Mouse (Mus musculus) adrenal gland, postnatal 14 days (tissue): Measurements from ENCODE around the gene Smyd3. TPM values are rescaled to one million over a fixed set of nuclear protein-coding genes. Genes with fewer than 3 reads are reported as not detected.

ENCODE experiments used
- DNase-seq: peaks from one replicate; pipeline ENCODE4 v3.0.0; 2021; ENCODE audit warnings: mixed read lengths
- long read RNA-seq, 2 experiments: library from polyadenylated mRNA; stranded (forward); transcript quantifications; one replicate each; pipeline ENCODE4 v2.0.0; 2021
- total RNA-seq: library from RNA; stranded (reverse); gene quantifications from 2 replicates; pipeline ENCODE4 v1.2.3, GENCODE M21; 2021

The Smyd3 gene
- total RNA-seq, result 6.5 and 7.3 TPM in 2 replicates
- long read RNA-seq, experiment 1, partial matches to known transcripts, result 0 of 4 reads
- long read RNA-seq, experiment 1, other reads (novel, unspliced or antisense), result 2 of 4 reads
- long read RNA-seq, experiment 2, result 0 reads

DNA sequence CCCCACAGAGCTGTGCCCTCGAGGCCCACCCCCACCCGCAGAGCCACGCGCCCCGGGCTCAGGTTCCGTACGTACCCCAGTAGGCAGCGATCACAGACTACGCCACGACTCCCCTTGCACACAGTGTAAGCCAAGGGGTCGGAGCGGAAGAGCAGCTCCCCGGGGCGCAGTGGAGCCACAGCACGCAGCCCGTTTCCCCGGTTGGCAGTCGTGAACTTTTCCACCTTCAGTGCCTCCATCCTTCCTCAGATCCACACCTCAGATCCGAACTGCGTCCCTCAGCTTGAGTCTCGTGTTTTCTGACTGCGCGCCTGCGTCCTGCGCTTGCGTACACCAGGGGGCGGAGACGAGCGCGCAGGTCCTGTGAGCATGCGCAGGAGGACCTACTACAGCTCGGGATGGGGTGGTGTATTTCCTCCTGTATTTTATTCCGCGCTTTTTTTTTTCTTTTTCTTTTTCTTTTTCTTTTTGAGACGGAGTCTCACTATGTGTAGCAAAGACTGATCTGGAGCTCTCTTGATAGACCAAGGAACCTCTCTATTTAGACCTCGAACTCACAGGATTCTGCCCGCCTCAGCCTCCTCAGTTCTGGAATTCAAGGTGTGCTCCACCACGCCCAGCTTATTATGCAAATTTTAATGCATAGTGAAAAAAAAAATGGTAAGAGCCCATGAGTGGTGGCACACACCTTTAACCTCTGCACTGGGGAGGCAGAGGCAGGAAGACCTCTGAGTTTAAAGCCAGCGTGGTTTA, at the start of gene Smyd3:
Gene Smyd3 (minus strand): TSS at position 329 of the 753 bp plus-strand sequence.
- DNase-seq, result peak; percentile 91

GRCm38 (mm10) chr1:179567558-179567957, 49.7 kb upstream of the Smyd3 start:
- no peak for DNase-seq

DNA sequence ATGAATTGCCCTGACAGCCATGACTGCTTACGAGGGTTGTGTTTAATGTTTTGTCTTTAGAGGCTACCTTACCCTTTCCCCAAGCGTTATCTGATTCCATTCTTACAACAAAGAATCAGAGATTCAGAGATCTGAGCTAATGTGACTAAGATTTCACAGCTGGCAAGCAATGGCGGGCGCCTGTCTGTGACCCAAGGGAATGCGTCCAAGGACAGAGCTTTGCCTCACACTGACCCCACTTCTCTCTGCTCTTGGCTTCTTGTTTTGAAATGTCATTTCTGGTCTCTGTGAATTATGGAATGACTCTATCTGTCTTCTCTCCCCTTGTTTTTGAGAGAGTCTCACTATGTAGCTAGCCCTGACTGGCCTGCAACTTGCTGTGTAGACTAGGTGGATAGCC, 46.1 kb upstream of the Smyd3 start:
- peak; percentile 82 for DNase-seq

- DNase-seq, result no peak
These were observed 45.4 kb upstream of the Smyd3 start for GRCm38 (mm10) chr1:179563211-179563610.

DNA sequence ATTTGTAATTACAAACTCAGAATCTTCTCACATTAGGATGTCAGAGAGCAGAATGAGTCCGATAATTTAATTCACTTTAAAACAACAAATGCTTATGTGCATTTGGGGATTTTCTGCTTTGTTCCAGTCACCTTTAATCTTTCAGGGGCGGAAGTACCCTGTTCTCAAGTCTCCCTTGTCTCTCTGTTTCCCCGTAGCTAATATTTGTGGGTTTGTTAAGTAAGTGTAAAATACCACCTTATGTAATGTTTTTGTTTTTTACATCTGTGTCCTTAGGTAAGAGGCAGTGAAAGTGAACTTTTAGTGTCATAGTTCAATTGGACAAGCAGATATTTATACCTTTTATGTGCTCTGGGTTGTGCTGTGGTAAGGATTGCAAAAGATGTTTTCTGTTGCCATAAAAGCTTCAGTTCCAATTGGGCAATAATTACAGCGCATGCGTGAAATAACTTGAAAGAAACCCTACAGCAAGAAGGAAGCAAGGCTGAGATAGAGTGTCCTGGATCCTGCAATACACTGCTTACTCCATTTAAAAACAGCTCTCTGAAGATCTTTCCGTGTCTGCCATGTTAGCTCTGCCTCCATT, 43.1 kb upstream of the Smyd3 start:
- no peak for DNase-seq

DNA sequence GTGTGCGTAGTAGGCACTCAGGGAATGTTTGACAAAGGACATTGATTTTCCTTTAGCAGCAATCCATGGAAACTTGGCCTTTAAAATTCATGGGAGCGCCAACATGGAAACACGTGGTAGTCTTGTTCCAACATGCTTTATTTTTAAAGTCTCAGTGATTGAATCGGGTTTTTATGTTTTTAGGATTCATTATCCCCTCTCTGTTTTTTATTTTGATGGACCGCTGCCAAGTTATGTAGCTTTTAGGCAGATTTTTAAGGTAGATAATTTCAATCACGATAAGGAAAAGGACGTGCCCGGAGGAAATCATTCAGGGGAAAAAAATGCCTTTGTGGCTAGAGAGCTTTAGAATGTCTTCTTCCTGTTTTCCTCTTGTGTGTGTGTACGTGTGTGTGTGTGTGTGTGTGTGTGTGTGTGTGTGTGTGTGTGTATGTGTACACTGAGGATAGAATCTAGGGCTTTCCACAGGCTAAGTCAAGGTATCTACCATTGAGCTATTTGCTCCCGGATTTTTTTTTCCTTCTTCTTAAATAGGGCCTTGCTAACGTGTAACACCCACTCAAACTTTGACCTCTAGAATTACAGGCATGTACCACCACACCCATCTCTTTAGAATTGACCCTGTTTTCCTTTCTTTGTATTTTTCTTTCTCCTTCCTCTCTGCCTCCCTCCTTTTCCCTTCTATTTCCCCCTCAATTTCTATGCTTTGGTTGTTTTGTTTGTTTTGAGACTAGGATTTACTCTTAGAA, 41.8 kb upstream of the Smyd3 start:
- no peak for DNase-seq

DNA sequence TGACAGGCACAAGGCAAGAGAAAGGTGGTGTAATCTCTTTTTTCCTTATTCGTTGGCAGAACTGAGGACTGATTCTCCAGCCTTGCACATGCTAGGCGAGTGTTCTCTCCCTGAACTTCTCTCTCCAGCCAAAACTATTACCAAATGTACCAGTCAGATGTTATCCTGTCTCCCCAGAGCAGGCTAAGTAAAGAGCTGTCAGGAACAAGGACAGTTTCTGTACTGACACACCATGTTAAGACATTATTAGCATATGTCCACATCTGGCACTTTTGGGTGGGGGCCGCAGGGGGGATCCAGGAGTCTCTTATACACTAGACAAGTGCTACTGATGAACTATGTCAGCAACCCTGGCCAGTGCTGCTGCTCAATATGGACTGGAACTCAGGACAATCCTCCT, 39.1 kb upstream of the Smyd3 start:
- DNase-seq, result no peak

DNA sequence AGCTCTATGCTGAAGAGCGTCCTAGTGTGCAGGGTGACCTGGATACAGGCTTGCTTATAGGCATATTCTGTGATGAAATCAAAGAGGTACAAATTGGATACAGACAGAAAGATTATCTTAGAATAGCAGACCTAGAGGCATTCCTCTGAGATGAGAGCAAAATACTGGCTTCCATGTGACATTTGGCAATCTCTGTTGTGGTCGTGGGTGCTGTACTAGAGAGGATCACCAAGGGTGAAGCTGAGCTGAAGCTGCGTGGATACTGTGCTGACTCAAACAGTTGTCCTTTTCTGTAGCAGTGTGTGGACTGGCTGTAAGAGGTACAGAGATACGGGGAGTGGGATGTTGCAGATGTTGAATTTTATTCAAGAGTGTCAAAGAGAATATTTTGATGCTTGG, 36.1 kb upstream of the Smyd3 start:
- no peak for DNase-seq

DNA sequence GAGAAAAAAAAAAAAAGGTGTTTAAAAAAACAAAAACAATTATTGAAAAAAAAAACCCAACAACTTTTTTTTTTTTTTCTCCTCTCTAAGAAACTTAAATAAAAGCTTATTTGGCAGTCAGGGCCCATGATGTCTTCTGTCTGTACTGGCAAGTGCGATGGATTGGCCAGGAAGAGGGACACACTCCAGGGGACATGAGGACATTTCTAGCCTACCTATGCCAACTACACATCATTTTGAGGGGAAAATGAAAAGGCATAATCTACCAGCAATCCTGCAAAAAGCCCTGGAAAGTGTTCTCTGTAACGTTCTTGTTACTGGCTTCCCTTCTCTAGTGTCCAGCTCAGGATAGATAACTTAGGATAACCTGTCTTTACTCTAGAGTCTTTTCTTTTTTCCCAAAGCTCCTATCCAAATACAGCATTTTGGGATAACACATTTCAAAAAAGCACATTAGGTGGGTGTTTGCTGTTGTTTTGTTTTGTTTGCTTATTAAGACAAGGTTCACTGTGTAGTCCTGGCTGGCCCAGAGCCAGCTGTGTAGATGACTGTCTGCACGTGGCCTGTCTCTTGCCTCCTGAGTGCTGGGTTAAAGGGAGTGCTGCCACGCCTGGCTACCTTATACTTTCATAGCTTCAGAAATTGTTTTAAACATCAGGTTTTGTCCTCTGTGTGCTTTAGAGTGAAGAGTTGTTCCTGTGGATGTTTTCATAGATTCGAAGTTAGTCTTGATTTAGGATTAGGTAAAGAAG, 35.5 kb upstream of the Smyd3 start:
- peak; percentile 21 for DNase-seq

DNA sequence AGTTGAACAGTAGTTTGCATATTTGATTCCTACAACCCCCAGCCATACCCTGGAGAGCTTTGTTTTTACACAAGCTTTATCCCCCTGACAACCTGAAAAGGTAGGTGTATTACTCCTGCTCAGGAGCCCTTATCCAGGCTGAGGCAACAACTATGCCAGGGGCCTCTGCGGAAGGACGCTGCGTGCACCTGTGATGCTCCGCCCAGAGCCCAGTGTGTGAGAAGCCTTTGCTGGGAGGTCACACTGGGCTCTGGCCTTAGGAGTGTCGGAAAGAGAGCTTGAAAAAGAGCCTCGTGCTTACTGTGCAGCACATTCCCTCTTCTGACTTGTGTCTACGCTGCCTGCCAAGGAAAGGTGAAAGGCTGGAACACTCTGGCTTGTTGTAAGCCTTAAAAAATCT, 34.9 kb upstream of the Smyd3 start:
- peak; percentile 34 for DNase-seq

DNA sequence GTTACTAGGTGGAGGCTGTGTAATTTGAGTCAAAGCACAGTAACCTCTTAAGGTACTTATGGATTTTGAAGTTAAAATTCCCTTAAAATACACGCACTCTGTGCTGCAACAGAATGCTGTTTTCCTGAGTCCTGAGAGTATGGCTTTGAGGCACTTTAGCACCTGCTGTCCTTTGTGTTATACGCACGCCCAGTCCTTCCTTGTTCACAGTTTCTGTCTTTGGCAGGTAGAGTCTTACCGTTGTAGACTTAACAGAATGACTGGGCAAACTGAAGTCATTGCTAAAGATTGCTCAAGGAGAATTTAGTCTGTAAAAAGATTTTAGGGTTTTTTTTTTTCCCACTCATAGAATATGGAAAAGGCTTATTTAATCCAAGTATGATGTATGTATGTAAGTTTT, 34.1 kb upstream of the Smyd3 start:
- no peak for DNase-seq

DNA sequence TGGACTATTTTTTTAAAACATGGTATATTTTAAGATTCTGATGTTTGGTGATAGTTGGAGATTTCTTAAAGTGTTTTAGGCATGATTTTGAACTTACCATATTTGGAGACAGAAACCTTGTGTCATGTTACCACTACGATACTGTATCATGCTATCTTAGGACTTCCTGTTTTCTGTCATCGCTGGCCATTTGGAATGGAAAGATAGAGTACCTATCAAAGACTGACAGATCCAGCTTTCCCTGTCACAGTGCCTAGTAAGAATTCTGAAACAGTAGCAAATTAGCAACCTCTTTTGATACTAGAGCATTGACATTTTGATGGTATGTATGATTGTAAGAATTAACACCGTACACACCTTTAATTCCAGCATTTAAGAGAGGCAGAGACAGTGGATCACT, 33.5 kb upstream of the Smyd3 start:
- no peak for DNase-seq

- DNase-seq, result no peak
These were observed 31.3 kb upstream of the Smyd3 start for GRCm38 (mm10) chr1:179548996-179549752.

DNA sequence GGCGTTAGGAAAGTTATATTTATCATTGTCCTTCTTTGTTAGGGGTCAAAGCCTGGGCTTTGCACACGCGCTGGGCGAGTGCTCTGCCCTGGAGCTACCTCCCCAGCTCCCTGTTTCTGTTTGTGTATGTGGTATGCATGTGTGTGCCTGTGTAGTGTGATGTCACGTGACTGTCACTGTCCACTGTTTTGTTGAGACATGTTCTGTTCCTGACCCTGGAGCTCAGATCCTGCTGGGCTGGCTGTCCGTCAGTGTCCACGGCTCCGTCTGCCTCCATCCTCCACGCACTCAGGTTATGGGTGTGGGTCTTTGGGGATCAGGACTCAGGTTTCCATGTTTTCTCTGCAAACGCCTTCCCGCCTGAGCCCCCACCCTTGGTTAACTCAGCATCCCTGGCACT, 30.4 kb upstream of the Smyd3 start:
- DNase-seq, result peak; percentile 14

DNA sequence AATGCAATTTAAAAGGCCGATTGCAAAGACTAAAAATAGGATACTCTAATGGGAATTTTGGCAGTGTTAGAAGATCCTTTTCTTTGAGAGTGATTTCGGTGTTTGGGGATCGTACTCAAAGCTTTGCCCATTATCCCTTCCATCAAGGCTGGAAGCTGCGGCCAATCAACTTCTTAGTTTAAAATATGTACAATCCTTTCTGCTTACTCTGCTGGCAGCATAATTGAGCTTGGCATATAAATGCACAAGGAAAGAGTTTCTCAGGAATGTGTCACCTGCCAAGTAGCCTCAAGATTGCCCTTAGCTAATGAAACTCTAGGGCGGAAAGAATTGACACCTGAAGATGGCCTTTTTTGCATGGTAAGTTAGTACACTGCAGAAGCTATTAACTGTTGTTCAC, 29.3 kb upstream of the Smyd3 start:
- DNase-seq, result peak; percentile 12

GRCm38 (mm10) chr1:179546551-179546917, 28.7 kb upstream of the Smyd3 start:
- no peak for DNase-seq

DNA sequence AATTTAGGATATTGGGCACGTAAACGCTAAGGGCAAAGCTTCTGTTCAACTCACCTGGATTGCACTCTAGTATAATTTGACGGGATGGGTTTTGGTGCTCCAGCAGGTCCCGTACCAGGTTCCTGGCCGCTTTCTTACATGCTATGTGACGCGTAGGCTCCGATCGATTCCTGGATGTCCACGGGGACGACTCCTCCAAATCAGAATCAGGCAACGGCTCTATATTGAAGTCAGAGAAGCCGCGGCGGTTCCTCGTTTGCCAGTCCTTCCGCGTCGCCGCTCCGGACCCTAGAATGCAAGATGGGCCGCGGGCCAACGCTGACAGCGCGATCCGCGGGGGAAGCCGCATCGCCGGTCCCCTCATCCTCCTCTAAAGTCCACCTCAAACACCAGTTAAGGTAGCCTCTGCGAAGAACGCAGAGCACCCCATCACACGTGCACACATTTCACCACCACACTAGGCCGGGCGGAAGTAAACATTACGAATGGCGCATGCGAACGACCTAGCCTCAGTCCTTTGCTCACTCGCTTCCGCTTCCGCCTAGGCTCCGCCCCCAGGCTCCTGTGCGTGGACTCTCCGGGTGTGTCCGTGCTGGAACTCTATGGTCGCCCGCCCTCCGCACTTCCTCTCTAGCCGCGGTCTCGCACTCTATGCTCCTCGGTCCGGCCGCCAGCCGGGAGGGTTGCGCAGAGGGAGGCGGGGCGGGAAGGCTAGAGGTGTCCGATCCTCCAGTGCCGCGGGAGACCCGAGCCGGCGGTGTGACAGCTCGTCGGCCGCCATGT, 28.1 kb upstream of the Smyd3 start, which contains the start of the genes Tfb2m and Cnst:
Gene Tfb2m (minus strand): TSS at position 500 of the 783 bp plus-strand sequence.
Gene Cnst (plus strand): TSS at position 603 of the 783 bp plus-strand sequence.
- peak; percentile 99 for DNase-seq

GRCm38 (mm10) chr1:179541502-179541901, 23.7 kb upstream of the Smyd3 start:
- no peak for DNase-seq

DNA sequence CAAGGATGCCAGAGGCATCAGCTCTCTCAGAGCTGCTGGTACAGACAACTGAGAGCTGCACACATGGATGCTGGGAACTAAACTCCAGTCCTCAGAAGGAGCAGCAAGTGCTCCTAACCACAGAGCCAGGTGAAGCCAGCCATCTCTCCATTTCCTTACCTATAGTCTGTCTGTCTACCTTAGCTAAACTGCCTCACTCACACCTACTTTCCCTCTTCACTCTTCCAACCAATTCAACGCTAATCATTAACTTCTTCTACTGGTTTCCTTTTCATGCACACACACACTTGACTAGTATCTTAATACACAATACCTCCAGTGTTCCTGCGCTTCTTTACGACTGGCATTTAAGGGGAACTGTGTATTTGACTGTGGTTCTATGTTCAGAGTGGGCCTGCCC, 22.0 kb upstream of the Smyd3 start:
- no peak for DNase-seq

DNA sequence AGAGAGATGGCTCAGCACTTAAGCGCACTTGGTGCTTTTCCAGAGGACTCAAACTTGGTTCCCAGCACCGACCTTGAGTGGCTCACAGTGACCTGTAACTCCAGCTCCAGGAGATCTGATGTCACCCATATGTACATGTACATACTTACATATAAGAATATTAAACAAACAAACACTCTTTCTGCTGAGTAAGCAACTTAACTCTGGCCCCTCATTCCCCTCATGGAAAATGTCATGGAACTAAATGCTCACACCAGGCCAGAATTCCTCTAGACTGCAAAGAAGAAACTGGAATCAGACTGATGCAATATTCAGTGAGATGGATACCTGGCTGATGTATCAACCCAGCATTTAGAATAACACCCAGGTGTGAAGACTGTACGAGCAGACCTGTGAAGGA, 21.2 kb upstream of the Smyd3 start:
- no peak for DNase-seq

DNA sequence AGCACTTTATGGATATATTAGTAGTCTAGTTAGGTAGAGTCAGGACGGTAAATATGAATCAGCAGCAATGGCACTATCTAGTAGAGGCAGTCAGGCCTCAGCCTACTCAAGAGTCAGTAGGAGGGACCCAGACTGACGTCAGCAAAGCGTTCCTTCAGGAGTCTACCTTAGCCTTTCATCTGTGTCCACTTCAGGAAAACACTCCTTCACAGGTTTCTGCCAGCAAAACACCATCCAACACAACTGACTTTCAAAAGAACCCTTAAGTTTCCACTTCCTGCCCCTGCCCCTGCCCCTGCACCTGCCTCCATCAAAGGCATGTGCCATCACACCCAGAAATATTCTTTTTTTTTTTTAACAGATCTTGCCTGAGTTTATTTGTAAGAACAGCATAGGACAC, 2.1 kb upstream of the Smyd3 start:
- DNase-seq, result no peak
